Mouse (Mus musculus): ENCODE measurements around the gene Tmem106c. TPM values are rescaled to one million over a fixed set of nuclear protein-coding genes. Genes with fewer than 3 reads are reported as not detected.

The Tmem106c gene
- polyA plus RNA-seq, 1 experiment from 2014 or later: 33.1 TPM

DNA sequence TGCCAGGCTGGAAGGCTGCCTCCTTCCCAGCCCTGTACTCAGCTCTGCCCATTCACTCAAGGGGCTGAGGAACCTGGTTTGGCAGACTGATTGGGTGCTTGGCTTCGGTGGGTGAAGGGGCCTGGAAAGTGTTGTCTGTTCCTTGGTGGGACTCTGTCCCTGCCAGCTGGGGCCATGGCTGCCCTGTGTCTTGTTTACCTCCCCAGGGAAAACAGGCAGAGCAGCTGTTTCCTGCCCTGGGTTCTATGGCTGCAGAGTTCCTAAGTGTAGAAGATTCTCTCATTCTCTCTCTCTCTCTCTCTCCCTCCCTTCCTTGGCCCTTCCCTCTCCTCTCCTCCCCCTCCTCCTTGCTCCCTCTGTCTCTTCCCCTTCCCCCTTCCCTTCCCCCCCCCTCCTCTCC is 8.7 kb upstream of the Tmem106c start:
- ATAC-seq (ENCODE audit: low FRiP score, low TSS enrichment) (0 out of 2 replicates have a peak, but pooled peaks have one; percentile 27), DNase-seq (ENCODE audit: low spot score) (no peak)
- TF ChIP-seq EP300 (optimal IDR thresholded peaks at IDR 0.05): no peak
- no peak for TF ChIP-seq CTCF (IDR thresholded peaks at IDR 0.05; ENCODE audit: low read depth)
- no peak overlapping the region for H3K9ac ChIP-seq (ENCODE audit: low read length)
- WGBS: 56% methylated on average over 1 of the region's 1 CpGs
- H3K36me3 ChIP-seq (ENCODE audit: control insufficient read depth, insufficient read depth, low read length): no peaks in the 10 kb centered on the region
- H3K4me2 ChIP-seq (replicated peaks; ENCODE audit: low read depth): no peak overlapping the region
- no peak overlapping the region for H3K27ac ChIP-seq (replicated peaks)
- no peaks in the 10 kb centered on the region for H3K4me1 ChIP-seq (replicated peaks; ENCODE audit: control insufficient read depth, insufficient read depth)
- H3K9me3 ChIP-seq (ENCODE audit: control insufficient read depth, low read length): no peaks in the 10 kb centered on the region
- no peaks in the 10 kb centered on the region for H3K27me3 ChIP-seq (ENCODE audit: control insufficient read depth, insufficient read depth, low read length)
- H3K4me3 ChIP-seq (ENCODE audit: low read depth, low read length): no peak overlapping the region

DNA sequence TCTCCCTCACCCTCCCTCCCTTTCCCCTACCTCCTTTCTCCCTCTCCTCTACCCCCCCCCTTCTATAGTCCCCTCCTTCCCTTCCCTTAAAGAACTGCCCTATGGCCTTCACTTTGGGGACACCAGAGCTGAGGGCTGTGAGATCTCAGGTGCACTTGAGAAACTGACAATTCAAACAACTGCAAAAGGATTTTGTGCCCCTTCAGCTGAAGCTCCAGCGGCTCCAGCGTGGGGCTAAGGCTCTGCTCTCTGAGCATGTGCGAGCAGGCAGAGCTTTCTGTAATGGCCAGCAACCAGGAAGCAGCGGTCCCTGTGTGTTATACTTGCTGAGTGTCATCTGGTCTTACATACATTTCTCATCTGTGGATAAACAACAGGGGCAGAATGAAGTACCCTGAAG is 8.3 kb upstream of the Tmem106c start:
- no peak overlapping the region for H3K27ac ChIP-seq (replicated peaks)
- TF ChIP-seq CTCF (IDR thresholded peaks at IDR 0.05; ENCODE audit: low read depth) (no peak), EP300 (optimal IDR thresholded peaks at IDR 0.05) (no peak)
- no peaks in the 10 kb centered on the region for H3K36me3 ChIP-seq (ENCODE audit: control insufficient read depth, insufficient read depth, low read length)
- no peak overlapping the region for H3K9ac ChIP-seq (ENCODE audit: low read length)
- no peaks in the 10 kb centered on the region for H3K4me1 ChIP-seq (replicated peaks; ENCODE audit: control insufficient read depth, insufficient read depth)
- H3K4me3 ChIP-seq (ENCODE audit: low read depth, low read length): no peak overlapping the region
- H3K27me3 ChIP-seq (ENCODE audit: control insufficient read depth, insufficient read depth, low read length): no peaks in the 10 kb centered on the region
- ATAC-seq (ENCODE audit: low FRiP score, low TSS enrichment) (no peak), DNase-seq (ENCODE audit: low spot score) (no peak)
- 16% methylated on average over 4 of the region's 4 CpGs for WGBS
- H3K9me3 ChIP-seq (ENCODE audit: control insufficient read depth, low read length): no peaks in the 10 kb centered on the region
- H3K4me2 ChIP-seq (replicated peaks; ENCODE audit: low read depth): no peak overlapping the region

DNA sequence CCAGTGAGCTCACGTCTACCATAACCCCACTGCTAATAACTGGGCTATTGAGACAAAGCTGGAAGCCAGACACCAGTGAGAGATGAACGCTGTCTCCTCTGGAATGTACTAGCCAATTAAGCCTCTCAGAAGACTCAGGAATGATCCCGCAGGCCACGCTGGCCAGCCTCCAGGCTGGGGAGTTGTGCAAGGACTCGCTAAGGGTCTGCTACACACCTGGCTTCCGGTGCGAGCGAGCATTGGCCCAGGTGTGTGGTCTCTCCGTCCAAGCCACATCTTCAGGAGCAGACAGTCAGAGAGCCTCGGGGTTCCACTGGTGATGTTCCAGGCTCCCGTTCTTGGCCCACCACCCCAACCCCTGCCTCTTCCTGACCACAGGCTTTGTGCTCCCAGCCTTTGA is 7.6 kb upstream of the Tmem106c start:
- TF ChIP-seq EP300 (optimal IDR thresholded peaks at IDR 0.05) (no peak), CTCF (IDR thresholded peaks at IDR 0.05; ENCODE audit: low read depth) (no peak)
- WGBS: 65% methylated on average over 11 of the region's 11 CpGs
- no peak overlapping the region for H3K4me3 ChIP-seq (ENCODE audit: low read depth, low read length)

DNA sequence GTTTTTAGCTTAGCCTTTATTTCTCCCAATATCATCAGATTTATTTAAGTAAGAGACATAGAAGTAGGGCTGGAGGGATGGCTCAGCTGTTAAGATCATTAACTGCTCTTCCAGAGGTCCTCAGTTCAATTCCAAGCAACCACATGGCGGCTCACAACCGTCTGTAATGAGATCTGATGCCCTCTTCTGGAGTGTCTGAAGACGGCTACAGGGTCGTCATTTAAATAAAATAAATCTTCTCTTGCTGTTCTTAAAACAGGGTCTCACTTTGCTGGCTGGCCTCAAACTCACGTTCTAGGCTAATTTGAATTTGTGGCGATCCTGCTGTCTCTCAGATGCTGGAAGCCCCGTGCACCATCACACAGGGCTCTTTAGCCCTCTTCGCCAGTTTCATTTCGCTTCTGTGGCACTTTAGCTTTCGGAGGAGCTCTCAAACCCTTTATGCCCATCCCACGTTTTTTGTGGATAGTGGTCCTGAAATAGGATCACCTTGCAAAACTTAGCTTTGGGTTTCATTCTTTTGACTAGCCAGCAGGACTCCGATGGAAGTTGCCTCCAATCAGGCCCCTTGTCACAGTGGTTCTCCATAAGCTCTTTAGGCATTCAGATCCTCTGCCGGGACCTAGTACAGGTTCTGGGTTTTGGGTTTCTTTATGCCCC is 541 bp upstream of the Tmem106c start:
- peak overlapping the region; percentile 70; the same call in 1 of the 2 replicates for H3K27ac ChIP-seq (replicated peaks)
- peak overlapping the region; percentile 87 for H3K4me2 ChIP-seq (replicated peaks; ENCODE audit: low read depth)
- ATAC-seq (ENCODE audit: low FRiP score, low TSS enrichment): peak; percentile 13; the same call in 1 of the 2 replicates
- no peaks in the 10 kb centered on the region for H3K9me3 ChIP-seq (ENCODE audit: control insufficient read depth, low read length)
- no peaks in the 10 kb centered on the region for H3K27me3 ChIP-seq (ENCODE audit: control insufficient read depth, insufficient read depth, low read length)
- H3K4me1 ChIP-seq (replicated peaks; ENCODE audit: control insufficient read depth, insufficient read depth): no peaks in the 10 kb centered on the region
- TF ChIP-seq CTCF (IDR thresholded peaks at IDR 0.05; ENCODE audit: low read depth) (peak; percentile 43; the same call in 1 of the 2 replicates), EP300 (optimal IDR thresholded peaks at IDR 0.05) (no peak)
- peak overlapping the region; percentile 70 for H3K4me3 ChIP-seq (ENCODE audit: low read depth, low read length)
- 7% methylated on average over 13 of the region's 13 CpGs for WGBS
- DNase-seq (ENCODE audit: low spot score): peak; percentile 27
- H3K36me3 ChIP-seq (ENCODE audit: control insufficient read depth, insufficient read depth, low read length): no peaks in the 10 kb centered on the region
- H3K9ac ChIP-seq (ENCODE audit: low read length): peak overlapping the region; percentile 69

More for the DNA sequence above, 7.6 kb upstream of the Tmem106c start:
- Histone ChIP-seq H3K27me3 (ENCODE audit: control insufficient read depth, insufficient read depth, low read length) (no peaks in the 10 kb centered on the region), H3K4me1 (replicated peaks; ENCODE audit: control insufficient read depth, insufficient read depth) (no peaks in the 10 kb centered on the region), H3K9ac (ENCODE audit: low read length) (no peak overlapping the region), H3K36me3 (ENCODE audit: control insufficient read depth, insufficient read depth, low read length) (no peaks in the 10 kb centered on the region), H3K9me3 (ENCODE audit: control insufficient read depth, low read length) (no peaks in the 10 kb centered on the region), H3K4me2 (replicated peaks; ENCODE audit: low read depth) (no peak overlapping the region), H3K27ac (replicated peaks) (no peak overlapping the region)
- DNase-seq (ENCODE audit: low spot score) (no peak), ATAC-seq (ENCODE audit: low FRiP score, low TSS enrichment) (no peak)

DNA sequence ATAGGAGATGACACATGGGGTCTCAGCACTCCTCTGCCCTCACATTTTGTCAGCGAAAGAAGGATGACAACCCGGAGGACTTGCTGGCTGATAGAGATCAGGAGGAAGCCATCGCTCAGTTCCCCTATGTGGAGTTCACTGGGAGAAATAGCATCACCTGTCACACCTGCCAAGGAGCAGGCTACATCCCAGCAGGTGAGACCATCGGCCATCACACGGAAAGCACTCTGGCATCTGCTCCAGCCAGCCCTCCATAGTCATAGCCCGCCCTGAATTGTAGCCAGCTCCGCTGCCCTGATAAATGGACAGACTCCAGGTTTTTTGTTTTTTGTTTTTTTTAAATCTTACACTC is 812 bp downstream of the Tmem106c start:
- TF ChIP-seq EP300 (optimal IDR thresholded peaks at IDR 0.05) (no peak), CTCF (IDR thresholded peaks at IDR 0.05; ENCODE audit: low read depth) (no peak)
- Histone ChIP-seq H3K4me2 (replicated peaks; ENCODE audit: low read depth) (peak overlapping the region; percentile 87), H3K27me3 (ENCODE audit: control insufficient read depth, insufficient read depth, low read length) (no peaks in the 10 kb centered on the region), H3K9ac (ENCODE audit: low read length) (peak overlapping the region; percentile 68), H3K4me1 (replicated peaks; ENCODE audit: control insufficient read depth, insufficient read depth) (no peaks in the 10 kb centered on the region), H3K36me3 (ENCODE audit: control insufficient read depth, insufficient read depth, low read length) (no peaks in the 10 kb centered on the region), H3K9me3 (ENCODE audit: control insufficient read depth, low read length) (no peaks in the 10 kb centered on the region), H3K4me3 (ENCODE audit: low read depth, low read length) (peak overlapping the region; percentile 70), H3K27ac (replicated peaks) (no peak overlapping the region)
- ATAC-seq (ENCODE audit: low FRiP score, low TSS enrichment) (0 out of 2 replicates have a peak, but pooled peaks have one; percentile 19), DNase-seq (ENCODE audit: low spot score) (no peak)
- WGBS: 27% methylated on average over 7 of the region's 7 CpGs

DNA sequence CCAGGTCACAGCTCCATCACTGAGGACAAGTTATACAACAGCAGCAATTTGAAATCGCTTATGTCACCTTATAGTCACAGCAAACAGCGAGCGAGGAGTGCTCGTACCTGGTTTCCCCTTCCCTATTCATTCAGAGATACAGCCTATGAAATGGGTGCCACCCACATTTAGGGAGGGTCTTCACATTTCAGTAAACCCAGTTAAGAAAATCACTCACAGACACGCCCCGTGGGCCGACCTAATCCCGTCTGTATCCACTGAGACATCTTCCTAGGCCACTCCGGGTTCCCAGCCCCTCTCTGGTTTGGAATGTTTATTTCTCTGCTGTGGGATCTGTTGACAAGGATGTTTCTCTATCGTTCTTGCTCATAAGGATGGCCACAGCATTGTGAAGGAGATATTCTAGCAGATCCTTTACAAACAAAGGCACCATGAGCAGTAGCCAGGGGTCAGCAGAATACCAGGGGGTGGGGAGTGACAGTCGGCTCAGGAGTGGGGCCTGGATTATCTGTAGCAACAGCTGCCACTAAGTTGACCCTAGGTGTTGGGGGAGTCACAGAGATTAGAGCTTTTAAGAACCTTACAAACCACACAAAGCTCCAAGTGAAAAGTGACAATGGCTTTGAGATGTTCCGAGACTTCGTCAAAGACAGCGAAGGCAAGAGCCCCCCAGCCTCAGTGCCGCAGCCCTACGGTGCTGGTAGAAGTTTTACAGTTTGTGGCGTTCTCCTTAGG is 1.5 kb downstream of the Tmem106c start:
- H3K9ac ChIP-seq (ENCODE audit: low read length): no peak overlapping the region
- H3K4me2 ChIP-seq (replicated peaks; ENCODE audit: low read depth): no peak overlapping the region
- DNase-seq (ENCODE audit: low spot score) (no peak), ATAC-seq (ENCODE audit: low FRiP score, low TSS enrichment) (no peak)
- H3K27me3 ChIP-seq (ENCODE audit: control insufficient read depth, insufficient read depth, low read length): no peaks in the 10 kb centered on the region
- H3K4me3 ChIP-seq (ENCODE audit: low read depth, low read length): no peak overlapping the region
- H3K9me3 ChIP-seq (ENCODE audit: control insufficient read depth, low read length): no peaks in the 10 kb centered on the region
- TF ChIP-seq EP300 (optimal IDR thresholded peaks at IDR 0.05) (no peak), CTCF (IDR thresholded peaks at IDR 0.05; ENCODE audit: low read depth) (no peak)
- H3K36me3 ChIP-seq (ENCODE audit: control insufficient read depth, insufficient read depth, low read length): no peaks in the 10 kb centered on the region
- H3K27ac ChIP-seq (replicated peaks): no peak overlapping the region
- 65% methylated on average over 17 of the region's 17 CpGs for WGBS
- no peaks in the 10 kb centered on the region for H3K4me1 ChIP-seq (replicated peaks; ENCODE audit: control insufficient read depth, insufficient read depth)
